Mouse (Mus musculus) liver, embryonic 14.5 days (tissue): ENCODE results near the gene Dpm1. TPM values are rescaled to one million over a fixed set of nuclear protein-coding genes. Genes with fewer than 3 reads are reported as not detected.

ENCODE experiments used
- ATAC-seq: fragments of 200-750 bp; cut with Nextera tagmentation; 2 replicates; pipeline ENCODE4 v1.8.0; 2017; ENCODE audit warnings: moderate number of reproducible peaks, mild to moderate bottlenecking, moderate library complexity; ENCODE audit not compliant: insufficient read depth
- DNase-seq, 3 experiments: peaks; one replicate each; pipeline ENCODE4 v3.0.0-alpha.2; 2012 to 2013; ENCODE audit warnings: low read depth in 3 of 3, low spot score in 3 of 3
- H3K27ac ChIP-seq: fragments of 300-500 bp; sonication (generic); 2 replicates; pipeline ENCODE4 v1.5.1; 2014; ENCODE audit warnings: moderate library complexity, mild to moderate bottlenecking, control low read depth, inconsistent platforms
- H3K27me3 ChIP-seq: fragments of 300-500 bp; sonication (generic); 2 replicates; pipeline ENCODE4 v1.6.1; 2014; ENCODE audit warnings: mild to moderate bottlenecking, low read length, moderate library complexity; ENCODE audit not compliant: control insufficient read depth, insufficient read depth
- H3K36me3 ChIP-seq: fragments of 300-500 bp; sonication (generic); replicated peaks from 2 replicates; pipeline ENCODE4 v1.6.1; 2014; ENCODE audit warnings: low read depth; ENCODE audit not compliant: control insufficient read depth, insufficient read depth
- H3K4me1 ChIP-seq, 2 experiments: fragments of 200-500 bp in 1 of 2; fragments of 300-500 bp in 1 of 2; sonication (generic) in 1 of 2; replicated peaks; 2 replicates each; pipeline ENCODE4 v1.6.1; 2012 to 2014; ENCODE audit warnings: antibody characterized with exemption in 1 of 2, inconsistent platforms in 1 of 2, low read length in 1 of 2; ENCODE audit not compliant: control insufficient read depth in 2 of 2, insufficient read depth in 2 of 2
- H3K4me2 ChIP-seq: fragments of 300-500 bp; sonication (generic); 2 replicates; pipeline ENCODE4 v1.6.1; 2014; ENCODE audit warnings: low read depth, mild to moderate bottlenecking, control low read depth, moderate library complexity
- H3K4me3 ChIP-seq, 2 experiments: fragments of 200-500 bp in 1 of 2; fragments of 300-500 bp in 1 of 2; sonication (generic) in 1 of 2; 2 replicates each; pipeline ENCODE4 v1.5.1; 2012 to 2014; ENCODE audit warnings: low read depth in 2 of 2, low read length in 2 of 2, mild to moderate bottlenecking in 2 of 2, control low read depth in 1 of 2, inconsistent platforms in 1 of 2, moderate library complexity in 1 of 2; ENCODE audit not compliant: insufficient read depth in 1 of 2
- H3K9ac ChIP-seq: fragments of 300-500 bp; sonication (generic); replicated peaks from 2 replicates; pipeline ENCODE4 v1.6.1; 2014; ENCODE audit warnings: mild to moderate bottlenecking, control low read depth, moderate library complexity
- H3K9me3 ChIP-seq: fragments of 300-500 bp; sonication (generic); 2 replicates; pipeline ENCODE4 v1.6.1; 2016; ENCODE audit warnings: low read length, mixed read lengths; ENCODE audit not compliant: control insufficient read depth
- CTCF ChIP-seq: IDR thresholded peaks from 2 replicates; pipeline ENCODE4 v1.5.1; 2016; ENCODE audit warnings: antibody characterized with exemption, low read depth, control low read depth
- EP300 ChIP-seq: IDR thresholded peaks from 2 replicates; pipeline ENCODE4 v1.6.1; 2016; ENCODE audit warnings: antibody characterized with exemption, low read depth
- WGBS: fragments of 180-500 bp; shearing (Covaris S2); extraction: QIAGEN DNeasy Blood & Tissue Kit; methylation state at CpG from one replicate; pipeline ENCODE4 v1.1.7; 2014; ENCODE audit not compliant: insufficient replicate concordance; 5-methylcytosine and 5-hydroxymethylcytosine counted together
- microRNA-seq: library from miRNA; unstranded; fragments of <30 nt; microRNA quantifications from one replicate; pipeline ENCODE4, GENCODE M21; 2016
- polyA plus RNA-seq, 2 experiments: library from polyadenylated mRNA; depleted of rRNA in 1 of 2; stranded (reverse) in 1 of 2; unstranded in 1 of 2; fragments of >200 nt; fragmentation: Nextera tagmentation in 1 of 2; extraction: Ambion mirVana in 1 of 2; gene quantifications; 2 replicates each; pipeline versions ENCODE4 v1.2.1 to v1.2.3; 2012 to 2014

Dpm1 gene
- polyA plus RNA-seq, 2 experiments: 4.2 to 77.8 TPM

GRCm38 (mm10) chr2:168160370-168160930, 69.9 kb downstream of the Dpm1 start:
- Histone ChIP-seq H3K4me2 (no peak overlapping the region), H3K27me3 (peaks cover 36% of the 10 kb centered on the region), H3K9ac (no peak overlapping the region), H3K27ac (no peak overlapping the region), H3K9me3 (no peaks in the 10 kb centered on the region), H3K4me3 (no peak overlapping the region), H3K36me3 (no peaks in the 10 kb centered on the region), H3K4me1 (peaks cover 7 to 20% of the 10 kb centered on the region in 2 experiments)
- no peak for DNase-seq
- ATAC-seq: no peak
- WGBS: 64% methylated on average over 9 of the region's 9 CpGs
- TF ChIP-seq EP300 (no peak), CTCF (no peak)

Small RNA genes within 50 kb of the gene (microRNA-seq; reads per million reads assigned to microRNA genes)
- gene Gm24561: not detected

Other genes starting within 250 kb of the Dpm1 start
- gene Ripor3, start 220.0 kb downstream of the Dpm1 start, polyA plus RNA-seq (2012; rRNA removed): 2.3 and 2.6 TPM in 2 replicates
- gene Ripor3, start 220.0 kb downstream of the Dpm1 start, polyA plus RNA-seq (2014; fragmentation: Nextera tagmentation; extraction: Ambion mirVana): 0.88 and 1.1 TPM in 2 replicates
- 1.9 and 2.2 TPM in 2 replicates for gene Pard6b, start 149.6 kb downstream of the Dpm1 start, polyA plus RNA-seq (2012; rRNA removed)
- gene Pard6b, start 149.6 kb downstream of the Dpm1 start, polyA plus RNA-seq (2014; fragmentation: Nextera tagmentation; extraction: Ambion mirVana): 1.8 and 2.3 TPM in 2 replicates
- gene Adnp, start 23.5 kb downstream of the Dpm1 start, polyA plus RNA-seq (2012; rRNA removed): 6.6 and 7.5 TPM in 2 replicates
- 0.51 and 1.6 TPM in 2 replicates for gene Adnp, start 23.5 kb downstream of the Dpm1 start, polyA plus RNA-seq (2014; fragmentation: Nextera tagmentation; extraction: Ambion mirVana)
- 4.9 and 8.5 TPM in 2 replicates for gene Gm20716, start 227 bp downstream of the Dpm1 start, polyA plus RNA-seq (2012; rRNA removed)
- 4.4 and 4.7 TPM in 2 replicates for gene Gm20716, start 227 bp downstream of the Dpm1 start, polyA plus RNA-seq (2014; fragmentation: Nextera tagmentation; extraction: Ambion mirVana)
- 4.5 and 4.9 TPM in 2 replicates for gene Mocs3, start within 50 bp of the Dpm1 start, polyA plus RNA-seq (2012; rRNA removed)
- 3.6 and 3.8 TPM in 2 replicates for gene Mocs3, start within 50 bp of the Dpm1 start, polyA plus RNA-seq (2014; fragmentation: Nextera tagmentation; extraction: Ambion mirVana)
- 0.02 and 0.05 TPM in 2 replicates for gene Kcng1, start 51.1 kb upstream of the Dpm1 start, polyA plus RNA-seq (2012; rRNA removed)
- 0.09 and 0.10 TPM in 2 replicates for gene Kcng1, start 51.1 kb upstream of the Dpm1 start, polyA plus RNA-seq (2014; fragmentation: Nextera tagmentation; extraction: Ambion mirVana)